Mouse (Mus musculus): ENCODE data around the gene Camta1.
A peak's percentile ranks its signal among the peaks of the same experiment; 100 is the strongest.
"Not testable (repeated sequence)": the region's sequence is repeated elsewhere in the genome, so short reads cannot be mapped to it uniquely, and the experiment has no call there.

The Camta1 gene

DNA sequence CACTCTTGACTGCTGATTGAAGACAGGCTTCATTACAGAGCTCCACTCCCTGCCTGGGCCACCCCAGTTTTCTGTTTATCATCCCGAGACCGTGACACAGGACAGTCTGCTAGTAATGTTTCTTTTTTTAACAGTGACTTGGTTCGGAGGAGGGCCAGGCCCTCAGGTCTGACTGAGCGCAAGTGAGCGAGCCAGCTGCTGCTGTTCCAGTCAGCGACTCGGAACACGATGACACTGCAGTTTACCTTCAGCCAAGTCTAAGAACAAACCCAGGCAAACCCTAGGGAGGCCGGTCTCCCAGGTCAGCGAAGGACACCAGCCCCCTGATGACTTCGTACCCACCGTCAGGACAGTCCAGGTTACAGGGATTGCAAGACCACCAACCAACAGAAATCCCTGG, 959.6 kb downstream of the Camta1 start:
- DNase-seq (ENCODE audit: low read depth, low spot score), result no peak

DNA sequence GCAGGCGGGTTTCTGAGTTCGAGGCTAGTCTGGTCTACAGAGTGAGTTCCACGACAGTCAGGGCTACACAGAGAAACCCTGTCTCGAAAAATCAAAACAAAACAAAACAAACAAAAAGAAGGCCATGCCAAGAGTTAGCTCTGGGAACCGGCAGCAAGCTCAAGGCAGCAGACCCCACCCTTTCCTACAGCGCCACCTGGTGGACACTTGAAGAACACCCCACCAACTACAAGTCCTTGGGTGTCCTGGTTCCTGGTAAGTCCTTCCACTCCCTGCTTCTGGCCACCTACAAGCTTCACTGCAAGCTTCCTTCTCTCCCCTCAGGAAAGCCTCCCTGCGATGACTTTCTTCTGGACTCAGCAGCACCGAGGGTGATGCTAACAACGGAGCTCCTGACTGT, 960.0 kb downstream of the Camta1 start:
- no peak for DNase-seq (ENCODE audit: low read depth, low spot score)

- DNase-seq (ENCODE audit: low read depth, low spot score), result no peak
Measured at GRCm38 (mm10) chr4:150900486-150900885, 961.2 kb downstream of the Camta1 start.

DNA sequence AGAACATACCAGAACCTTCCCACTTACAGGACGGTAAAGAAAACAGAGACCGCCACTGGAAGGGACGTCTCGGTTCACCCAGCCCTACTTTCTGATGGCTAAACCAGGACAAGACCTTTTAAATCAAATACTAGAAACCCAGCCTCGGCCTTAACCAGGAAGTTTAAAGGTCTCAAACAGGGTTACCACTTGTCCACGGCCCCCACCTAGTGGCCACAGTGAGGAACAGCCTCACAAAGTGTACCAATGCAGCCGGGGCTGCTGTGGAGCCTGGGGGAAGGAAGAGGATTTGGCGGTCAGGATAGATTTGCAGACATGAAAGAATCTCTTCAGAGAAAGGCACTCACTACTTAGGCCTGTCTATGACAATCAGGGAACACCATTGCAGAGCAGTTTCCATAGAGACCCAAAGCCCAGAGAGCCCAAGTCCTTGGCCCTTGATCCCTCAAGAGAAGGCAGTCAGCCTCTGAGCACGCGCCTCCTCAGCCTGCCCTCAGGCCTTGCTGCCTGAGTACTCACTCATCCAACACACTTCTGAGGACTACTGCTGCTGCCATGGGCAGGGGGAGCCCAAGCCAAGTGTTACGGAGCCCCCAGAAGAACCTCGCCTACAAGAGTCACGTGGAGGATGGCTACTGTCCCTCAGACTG, 962.8 kb downstream of the Camta1 start:
- DNase-seq (ENCODE audit: low read depth, low spot score), result no peak

DNA sequence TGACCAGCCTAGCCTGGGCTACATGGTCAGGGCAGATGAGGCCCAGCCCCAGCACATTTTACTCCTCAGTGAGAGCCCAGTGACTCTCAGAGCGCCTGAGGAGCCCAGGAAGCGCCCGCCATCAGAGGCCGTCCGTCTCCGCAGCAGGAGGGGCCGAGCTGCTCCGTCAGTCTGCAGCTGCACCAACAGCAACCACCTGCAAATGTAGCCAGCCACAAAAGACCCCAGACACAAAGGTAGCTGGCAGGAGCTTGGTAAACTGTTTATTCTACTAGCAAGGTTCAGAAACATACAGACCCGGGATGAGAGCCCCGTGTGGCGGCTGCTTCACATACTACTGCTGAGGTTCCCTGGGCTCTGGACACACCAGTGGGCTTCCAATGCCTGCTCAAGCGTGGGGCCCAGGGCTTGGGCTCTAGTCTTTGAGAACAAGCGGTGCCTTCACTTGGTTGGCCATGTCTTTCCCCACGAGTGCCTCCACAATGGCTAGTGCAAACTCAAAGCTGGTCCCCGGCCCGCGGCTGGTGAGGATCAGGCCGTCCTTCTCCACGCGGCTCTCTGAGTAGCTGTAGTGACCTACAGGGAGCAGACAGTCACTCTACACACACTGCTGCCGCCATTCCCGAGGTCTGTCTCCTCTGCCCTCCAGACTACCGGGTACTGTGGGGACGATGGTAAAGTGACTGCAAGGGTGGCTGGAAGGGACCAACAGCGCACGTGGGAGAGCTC, 964.6 kb downstream of the Camta1 start:
- no peak for DNase-seq (ENCODE audit: low read depth, low spot score)

- DNase-seq (ENCODE audit: low read depth, low spot score), result no peak
Measured at GRCm38 (mm10) chr4:150894718-150895501, 966.8 kb downstream of the Camta1 start.

DNA sequence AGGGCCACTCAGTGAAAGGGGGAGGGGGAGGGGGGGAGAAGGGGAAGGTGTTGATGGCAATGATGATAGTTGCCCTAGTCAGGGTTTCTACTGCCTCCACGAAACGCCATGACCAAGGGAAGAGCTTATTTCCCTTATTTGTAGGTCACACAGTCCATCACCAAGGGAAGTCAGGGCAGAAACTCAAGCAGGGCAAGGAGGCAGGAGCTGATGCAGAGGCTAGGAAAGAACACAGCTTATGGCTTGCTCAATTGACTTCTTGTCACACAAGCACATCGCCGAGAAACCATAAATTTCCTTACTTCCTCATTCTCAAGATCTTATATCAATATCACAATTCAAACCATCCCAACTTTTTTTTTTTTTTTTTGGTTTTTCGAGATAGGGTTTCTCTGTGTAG, 970.4 kb downstream of the Camta1 start:
- DNase-seq (ENCODE audit: low read depth, low spot score), result no peak

DNA sequence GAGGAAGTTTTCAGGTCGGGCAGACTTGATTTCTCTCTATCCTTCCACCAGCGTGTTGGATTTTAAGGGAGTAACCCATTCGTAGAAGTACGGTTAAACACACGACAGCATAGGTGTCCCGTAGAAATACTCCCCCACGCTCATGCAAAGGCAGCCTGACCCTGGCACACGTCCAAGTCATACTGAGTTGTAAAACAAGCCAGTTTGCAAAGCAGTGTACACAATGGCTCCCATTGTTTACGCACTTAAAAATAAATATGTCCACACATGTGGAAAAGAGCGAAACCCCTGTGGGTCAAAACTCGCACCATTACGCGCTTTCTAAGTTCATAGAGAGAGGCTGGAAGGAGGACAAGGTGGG, 971.7 kb downstream of the Camta1 start:
- DNase-seq (ENCODE audit: low read depth, low spot score), result no peak

DNA sequence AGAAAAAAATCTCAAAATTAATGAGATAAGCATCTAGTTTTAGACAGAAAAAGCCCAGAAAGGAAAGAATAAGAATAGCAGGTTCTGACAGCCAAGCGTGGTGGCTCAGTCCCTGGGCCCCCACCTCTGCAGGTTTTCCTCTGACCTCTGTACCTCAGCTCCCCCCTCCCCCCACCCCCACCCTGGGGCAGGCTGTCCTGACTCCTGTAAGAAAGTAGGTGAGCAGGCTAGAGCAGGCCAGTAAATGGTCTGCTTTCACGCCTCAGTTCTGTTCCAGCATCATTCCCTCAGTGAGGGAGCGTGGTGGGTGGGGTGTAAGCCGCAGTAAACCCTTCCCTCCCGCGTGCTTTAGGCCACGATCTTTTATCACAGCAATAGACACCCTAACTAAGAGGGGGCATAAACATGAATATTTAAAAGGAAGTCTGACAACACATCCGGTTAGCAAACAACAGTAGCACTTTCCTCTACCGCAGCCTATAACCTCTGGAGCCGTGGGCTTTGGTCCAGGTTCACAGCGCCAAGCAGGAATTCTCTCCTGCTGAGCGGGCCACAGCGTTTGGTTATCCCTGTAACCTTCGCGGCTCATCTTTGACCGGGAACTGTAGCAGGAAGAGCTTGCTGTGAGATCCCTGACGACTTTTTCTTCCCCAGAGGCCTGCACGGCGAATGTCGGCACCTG, 972.3 kb downstream of the Camta1 start:
- DNase-seq (ENCODE audit: low read depth, low spot score), result no peak

- no peak for DNase-seq (ENCODE audit: low read depth, low spot score)
Measured at GRCm38 (mm10) chr4:150888492-150888891, 973.2 kb downstream of the Camta1 start.

DNA sequence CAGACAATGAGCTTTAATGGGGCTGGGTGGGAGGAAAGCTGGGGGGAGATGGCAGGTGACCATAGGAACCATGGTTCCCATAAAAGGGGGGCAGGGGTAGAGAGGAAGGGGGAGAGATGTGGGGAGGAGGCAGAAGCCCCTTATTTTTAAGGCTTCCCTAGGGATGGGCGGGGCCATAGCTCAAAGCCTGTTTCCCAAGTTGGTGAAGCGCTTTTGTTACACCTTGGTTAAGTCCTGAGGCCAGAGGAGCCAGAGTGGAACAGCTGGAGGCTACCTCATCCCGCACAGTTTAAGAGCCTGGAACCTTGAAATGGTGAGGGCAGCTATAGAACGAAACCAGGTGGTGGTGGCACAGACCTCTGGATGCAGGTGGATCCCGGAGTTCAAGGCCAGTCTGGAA, 973.8 kb downstream of the Camta1 start:
- no peak for DNase-seq (ENCODE audit: low read depth, low spot score)

GRCm38 (mm10) chr4:150882632-150883031, 979.0 kb downstream of the Camta1 start:
- no peak for DNase-seq (ENCODE audit: low read depth, low spot score)

DNA sequence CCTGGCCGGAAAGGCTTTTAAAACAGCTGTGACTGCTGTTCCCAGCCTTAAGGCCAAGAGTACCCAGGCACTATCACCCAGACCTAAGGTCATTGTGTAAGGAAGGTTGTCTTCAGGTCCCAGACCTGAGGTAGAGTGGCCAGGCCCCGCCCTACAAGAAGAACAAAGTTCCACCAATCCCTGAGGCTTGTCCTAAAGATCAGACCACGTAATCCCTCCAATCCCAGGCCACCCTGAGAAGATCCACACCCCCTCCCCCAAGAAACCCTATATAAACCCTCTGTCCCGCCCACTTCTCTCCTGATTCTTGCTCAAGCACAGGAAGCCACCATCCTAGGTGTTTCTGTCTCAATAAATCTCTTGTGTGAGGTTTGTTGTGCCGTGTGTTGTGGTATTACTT, 981.3 kb downstream of the Camta1 start:
- DNase-seq (ENCODE audit: low read depth, low spot score), result peak; percentile 61

GRCm38 (mm10) chr4:150879631-150880030, 982.0 kb downstream of the Camta1 start:
- DNase-seq (ENCODE audit: low read depth, low spot score), result no peak

DNA sequence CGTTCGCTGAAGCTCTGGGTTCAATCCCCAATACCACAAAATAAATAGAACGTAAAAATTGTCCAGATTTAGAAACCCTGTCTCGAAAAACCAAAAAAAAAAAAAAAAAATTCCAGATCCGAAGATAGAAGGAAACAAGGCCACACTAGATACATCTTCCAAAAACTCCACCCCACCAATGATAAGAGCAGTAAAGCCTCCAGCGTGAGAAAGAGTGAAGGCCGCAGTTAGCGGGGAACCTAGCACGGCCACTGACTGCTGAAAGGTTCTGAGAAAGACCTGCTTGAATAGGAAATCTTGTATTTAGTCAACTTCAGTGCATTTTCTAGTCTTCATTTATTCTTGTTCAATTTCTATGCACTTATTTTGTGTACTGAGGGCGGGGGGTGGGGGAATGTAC, 986.3 kb downstream of the Camta1 start:
- no peak for DNase-seq (ENCODE audit: low read depth, low spot score)

- not testable (repeated sequence) for DNase-seq (ENCODE audit: low read depth, low spot score)
Measured at GRCm38 (mm10) chr4:150874416-150874815, 987.3 kb downstream of the Camta1 start.

- no peak for DNase-seq (ENCODE audit: low read depth, low spot score)
Measured at GRCm38 (mm10) chr4:150872681-150873080, 989.0 kb downstream of the Camta1 start.

GRCm38 (mm10) chr4:150872139-150872651, 989.5 kb downstream of the Camta1 start:
- DNase-seq (ENCODE audit: low read depth, low spot score), result no peak

GRCm38 (mm10) chr4:150871392-150872138, 990.1 kb downstream of the Camta1 start:
- no peak for DNase-seq (ENCODE audit: low read depth, low spot score)

- no peak for DNase-seq (ENCODE audit: low read depth, low spot score)
Measured at GRCm38 (mm10) chr4:150870963-150871391, 990.7 kb downstream of the Camta1 start.
